Mouse (Mus musculus): ENCODE measurements around the gene Fdx1.

Gene Fdx1

DNA sequence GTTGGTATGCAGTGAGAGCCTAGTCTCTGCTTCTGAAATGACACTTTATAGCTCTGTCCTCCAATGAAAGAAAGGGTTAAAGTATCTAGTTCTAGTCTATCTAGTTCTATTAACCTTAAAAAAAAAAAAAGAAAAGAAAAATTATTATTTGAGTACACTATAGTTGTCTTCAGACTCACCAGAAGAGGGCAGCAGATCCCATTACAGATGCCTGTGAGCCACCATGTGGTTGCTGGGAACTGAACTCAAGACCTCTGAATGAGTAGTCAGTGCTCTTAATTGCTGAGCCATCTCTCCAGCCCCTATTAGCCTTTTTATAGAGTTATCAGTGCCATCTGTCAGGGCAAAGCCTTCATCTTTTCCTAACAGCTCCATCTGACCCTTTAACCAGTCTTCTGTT lies 3.0 kb upstream of the Fdx1 start:
- in situ Hi-C loops (cut with MboI; ENCODE audit: low sequenced_read_pairs) = loop anchor here (10.0 kb wide), 1 partner anchor 128 kb away; no protein-coding TSS in a partner anchor

DNA sequence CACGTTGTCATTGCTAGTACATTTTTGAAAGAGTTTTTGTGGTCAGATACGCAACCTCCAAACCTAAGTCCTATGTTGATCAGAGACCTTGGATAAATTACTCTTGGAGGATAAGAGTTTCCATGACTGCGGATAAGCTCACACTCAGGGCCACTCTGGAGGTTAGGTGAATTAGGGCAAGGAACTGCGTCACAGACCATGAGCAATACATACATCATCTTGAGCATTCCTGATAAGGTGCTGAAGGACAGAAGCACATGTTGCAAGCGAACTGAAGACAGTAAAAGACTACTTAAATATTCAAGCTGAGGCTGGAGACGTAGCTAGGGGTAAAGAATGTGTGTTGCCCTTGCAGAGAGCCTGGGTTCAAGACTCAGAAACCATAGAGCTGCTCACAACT lies 754 bp upstream of the Fdx1 start:
- in situ Hi-C loops (cut with MboI; ENCODE audit: low sequenced_read_pairs) = loop anchor here (10.0 kb wide), 1 partner anchor 131 kb away; no protein-coding TSS in a partner anchor

GRCm38 (mm10) chr9:51961190-51961909 lies 2.0 kb downstream of the Fdx1 start:
- in situ Hi-C loops (cut with MboI; ENCODE audit: low sequenced_read_pairs) = loop anchor here (10.0 kb wide), 1 partner anchor 133 kb away; no protein-coding TSS in a partner anchor

- in situ Hi-C loops (cut with MboI; ENCODE audit: low sequenced_read_pairs) = loop anchor here (10.0 kb wide), 1 partner anchor 134 kb away; no protein-coding TSS in a partner anchor
Measured at GRCm38 (mm10) chr9:51960331-51960730, 3.0 kb downstream of the Fdx1 start.

DNA sequence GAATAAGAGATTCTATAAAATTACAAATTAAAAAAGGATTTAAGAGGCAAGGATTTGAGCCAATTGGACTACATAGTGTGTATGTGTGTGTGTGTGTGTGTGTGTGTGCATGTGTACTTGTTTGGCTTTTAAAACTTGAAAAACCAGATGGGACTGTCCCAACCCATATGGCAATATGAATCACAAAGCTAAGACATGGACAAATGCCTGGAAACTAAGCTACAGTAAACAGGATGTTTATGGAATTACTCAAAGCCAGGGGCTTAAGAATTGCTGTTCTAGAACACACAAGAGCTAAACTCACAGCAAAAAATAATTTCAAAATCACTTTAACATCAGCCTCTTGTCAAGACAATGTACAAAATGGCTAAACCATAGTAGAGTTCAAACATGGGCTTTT lies 4.4 kb downstream of the Fdx1 start:
- in situ Hi-C loops (cut with MboI; ENCODE audit: low sequenced_read_pairs) = loop anchor here (10.0 kb wide), 1 partner anchor 624 kb away; no protein-coding TSS in a partner anchor

DNA sequence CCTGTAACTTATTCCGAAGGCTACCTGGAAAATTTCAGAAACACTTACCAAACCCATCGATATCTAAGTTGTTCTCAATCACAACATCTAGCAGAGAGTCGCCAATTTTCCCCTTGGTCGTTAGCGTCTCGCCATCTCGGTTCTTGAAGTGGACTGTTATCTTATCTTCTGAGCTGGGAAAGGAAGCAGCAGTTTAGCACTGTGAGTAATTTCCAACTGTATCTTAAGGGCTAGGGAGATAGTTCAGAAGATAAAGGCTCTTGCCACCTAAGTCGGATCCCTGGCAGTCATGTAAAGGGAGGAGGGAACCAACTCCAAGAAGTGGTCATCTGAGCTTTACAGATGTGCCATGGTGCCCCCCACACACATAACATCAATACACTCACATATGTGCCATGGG lies 6.3 kb downstream of the Fdx1 start:
- in situ Hi-C loops (cut with MboI; ENCODE audit: low sequenced_read_pairs) = loop anchor here (10.0 kb wide), 1 partner anchor 622 kb away; no protein-coding TSS in a partner anchor

GRCm38 (mm10) chr9:51956484-51956883 lies 6.9 kb downstream of the Fdx1 start:
- in situ Hi-C loops (cut with MboI; ENCODE audit: low sequenced_read_pairs) = loop anchor here (10.0 kb wide), 1 partner anchor 622 kb away; no protein-coding TSS in a partner anchor

DNA sequence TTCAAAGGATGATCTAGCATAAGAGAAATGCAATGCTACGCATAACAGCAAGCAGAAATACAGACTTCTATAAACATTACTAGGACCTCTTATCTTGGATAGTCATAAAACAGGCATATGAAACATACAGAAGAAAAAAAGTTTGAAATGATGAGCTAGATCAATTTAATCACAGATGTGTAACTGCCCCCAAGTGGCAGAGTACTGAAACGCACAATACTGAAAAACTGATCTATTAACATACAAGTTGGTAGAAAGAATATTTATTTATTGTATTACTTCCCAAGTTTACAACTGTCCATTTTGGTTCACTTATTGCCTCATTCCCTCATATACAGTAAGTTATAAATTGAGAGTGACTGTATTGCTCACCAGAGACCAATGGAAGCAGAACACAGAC lies 12.0 kb downstream of the Fdx1 start:
- in situ Hi-C loops (cut with MboI; ENCODE audit: low sequenced_read_pairs) = loop anchor here (10.0 kb wide), 1 partner anchor 617 kb away; no protein-coding TSS in a partner anchor

DNA sequence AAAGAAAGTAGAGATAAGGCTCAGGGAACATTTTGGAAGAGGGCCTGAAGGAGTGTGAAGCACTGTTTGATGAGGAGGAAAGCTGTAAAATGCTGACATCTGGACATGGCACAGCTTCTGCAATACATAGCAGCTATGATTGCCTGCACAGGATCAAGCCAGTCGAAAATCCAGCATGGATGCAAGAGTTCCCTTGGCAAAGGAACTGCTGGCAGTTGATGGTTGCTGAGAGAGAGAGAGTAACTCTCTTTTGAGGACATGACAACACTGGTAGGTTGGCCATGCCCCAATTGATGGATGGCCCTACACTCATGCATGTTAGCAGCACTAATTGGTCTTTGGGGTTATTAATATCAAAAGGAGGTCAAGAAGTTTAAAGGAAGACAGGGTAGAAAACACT lies 12.7 kb downstream of the Fdx1 start:
- in situ Hi-C loops (cut with MboI; ENCODE audit: low sequenced_read_pairs) = loop anchor here (10.0 kb wide), 1 partner anchor 616 kb away; no protein-coding TSS in a partner anchor

DNA sequence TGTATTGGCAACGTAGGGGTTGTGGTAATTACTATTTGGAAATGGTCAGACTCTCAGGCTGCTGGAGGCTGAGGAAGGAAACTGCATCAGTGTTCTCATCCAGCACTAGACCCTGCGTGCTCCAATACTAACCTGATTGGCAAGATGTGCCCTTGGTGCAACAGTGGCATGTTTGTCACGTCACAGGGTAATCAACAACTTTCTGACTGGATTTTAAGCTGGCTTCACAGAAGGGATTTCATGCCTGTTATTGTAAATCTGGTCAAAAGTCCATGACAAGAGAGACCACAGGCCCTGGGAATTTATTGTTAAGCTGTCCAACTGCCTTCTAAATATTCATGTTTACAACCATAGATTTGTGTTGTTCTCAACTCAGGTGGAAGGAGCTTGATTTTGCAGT lies 13.1 kb downstream of the Fdx1 start:
- in situ Hi-C loops (cut with MboI; ENCODE audit: low sequenced_read_pairs) = loop anchor here (10.0 kb wide), 1 partner anchor 615 kb away; no protein-coding TSS in a partner anchor

- in situ Hi-C loops (cut with MboI; ENCODE audit: low sequenced_read_pairs) = no loop called here
Measured at GRCm38 (mm10) chr9:51943934-51944333, 19.4 kb downstream of the Fdx1 start.

DNA sequence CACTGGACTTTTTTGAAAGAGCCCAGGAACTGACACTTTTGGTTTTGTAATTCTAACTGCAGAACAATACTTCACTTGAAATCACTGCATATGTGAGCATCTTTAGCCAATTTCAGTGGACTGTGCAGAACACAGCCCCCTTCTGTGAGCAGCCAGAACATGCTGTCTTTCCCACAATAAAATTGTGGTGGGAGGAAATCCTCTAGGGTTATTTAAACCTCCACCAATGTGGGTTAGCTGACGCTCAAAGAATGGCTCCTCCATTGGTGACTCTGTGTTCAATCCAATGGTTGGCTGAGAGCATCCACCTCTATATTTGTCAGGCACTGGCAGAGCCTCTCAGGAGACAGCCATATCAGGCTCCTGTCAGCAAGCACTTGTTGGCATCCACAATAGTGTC lies 28.7 kb downstream of the Fdx1 start:
- in situ Hi-C loops (cut with MboI; ENCODE audit: low sequenced_read_pairs) = no loop called here

DNA sequence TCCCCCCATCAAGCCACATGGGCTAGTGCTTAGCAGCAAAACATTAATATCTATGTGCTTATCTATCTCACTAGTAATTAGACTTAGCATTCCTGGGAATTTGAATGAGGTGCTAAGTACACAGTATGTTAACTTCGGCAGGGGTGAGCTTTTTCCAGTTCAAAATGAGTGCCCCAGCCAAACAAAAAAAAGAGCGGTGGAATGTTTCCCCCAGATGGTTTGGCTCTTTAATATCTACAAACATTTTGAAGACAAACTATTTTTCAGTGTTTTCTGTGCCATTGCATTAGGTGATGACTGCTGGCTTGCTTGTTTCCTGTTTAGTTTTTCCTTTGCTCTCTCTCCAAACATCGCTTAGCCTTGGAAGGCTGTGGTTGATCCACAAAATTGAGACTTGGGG lies 31.4 kb downstream of the Fdx1 start:
- in situ Hi-C loops (cut with MboI; ENCODE audit: low sequenced_read_pairs) = no loop called here

GRCm38 (mm10) chr9:51931054-51931690 lies 32.2 kb downstream of the Fdx1 start:
- in situ Hi-C loops (cut with MboI; ENCODE audit: low sequenced_read_pairs) = no loop called here

GRCm38 (mm10) chr9:51929972-51930371 lies 33.4 kb downstream of the Fdx1 start:
- in situ Hi-C loops (cut with MboI; ENCODE audit: low sequenced_read_pairs) = no loop called here

DNA sequence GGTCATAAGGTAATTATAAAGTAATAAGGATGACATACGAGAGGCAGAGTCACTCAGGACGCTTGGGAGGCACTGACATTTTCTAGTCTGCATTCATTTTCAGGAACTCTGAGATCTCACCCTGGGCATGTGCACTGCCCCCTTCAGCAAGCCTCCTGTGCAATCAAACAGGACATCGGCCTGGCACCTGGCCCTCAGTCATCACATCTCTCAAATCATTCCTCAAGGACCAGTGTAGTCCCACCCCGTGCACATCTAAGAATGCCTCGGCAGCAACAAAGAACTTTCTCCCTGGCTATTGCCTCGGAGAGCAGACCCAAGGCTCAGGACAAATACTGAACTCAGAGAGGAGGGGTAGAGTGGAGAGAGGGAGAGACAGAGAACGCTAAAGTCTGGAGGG lies 34.7 kb downstream of the Fdx1 start:
- in situ Hi-C loops (cut with MboI; ENCODE audit: low sequenced_read_pairs) = no loop called here

- in situ Hi-C loops (cut with MboI; ENCODE audit: low sequenced_read_pairs) = no loop called here
Measured at GRCm38 (mm10) chr9:51928116-51928515, 35.2 kb downstream of the Fdx1 start.

DNA sequence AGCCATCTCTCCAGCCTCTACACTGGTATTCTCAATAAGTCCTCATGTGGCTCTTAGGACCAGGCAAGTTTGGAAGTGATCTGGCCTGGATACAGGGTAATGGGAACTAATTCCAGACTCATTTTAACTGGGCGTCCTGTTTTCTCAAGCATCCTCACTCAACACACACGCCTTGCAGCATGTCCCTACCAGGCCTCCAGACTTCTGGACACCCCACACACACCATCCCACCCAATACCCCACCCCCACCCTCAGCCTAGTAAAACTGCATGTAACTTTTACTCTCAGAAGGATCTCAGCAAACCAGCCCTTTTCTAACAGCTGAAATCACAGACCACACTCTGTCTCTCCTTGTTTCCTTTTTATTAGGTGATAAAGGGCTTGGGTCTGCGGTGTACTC lies 35.7 kb downstream of the Fdx1 start:
- in situ Hi-C loops (cut with MboI; ENCODE audit: low sequenced_read_pairs) = no loop called here

DNA sequence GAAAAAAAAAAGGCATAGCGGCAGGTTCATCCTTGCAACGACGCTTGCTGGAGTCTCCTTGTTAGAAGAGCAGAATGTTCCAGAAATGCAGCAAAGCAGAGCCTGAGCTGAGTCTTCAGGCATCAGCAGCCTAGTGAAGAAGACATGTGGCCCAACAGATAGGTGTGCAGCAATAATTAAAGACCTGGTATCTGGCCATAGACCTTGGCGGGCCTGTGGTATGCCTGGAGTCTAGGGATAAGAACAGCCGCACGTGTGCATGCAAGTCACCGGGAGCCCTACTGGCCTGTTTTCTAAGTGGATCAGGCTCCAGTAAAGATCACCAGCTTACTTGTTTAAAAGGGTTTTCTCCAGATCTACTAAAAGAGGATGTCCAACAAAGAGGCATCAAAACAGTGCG lies 36.7 kb downstream of the Fdx1 start:
- in situ Hi-C loops (cut with MboI; ENCODE audit: low sequenced_read_pairs) = no loop called here

DNA sequence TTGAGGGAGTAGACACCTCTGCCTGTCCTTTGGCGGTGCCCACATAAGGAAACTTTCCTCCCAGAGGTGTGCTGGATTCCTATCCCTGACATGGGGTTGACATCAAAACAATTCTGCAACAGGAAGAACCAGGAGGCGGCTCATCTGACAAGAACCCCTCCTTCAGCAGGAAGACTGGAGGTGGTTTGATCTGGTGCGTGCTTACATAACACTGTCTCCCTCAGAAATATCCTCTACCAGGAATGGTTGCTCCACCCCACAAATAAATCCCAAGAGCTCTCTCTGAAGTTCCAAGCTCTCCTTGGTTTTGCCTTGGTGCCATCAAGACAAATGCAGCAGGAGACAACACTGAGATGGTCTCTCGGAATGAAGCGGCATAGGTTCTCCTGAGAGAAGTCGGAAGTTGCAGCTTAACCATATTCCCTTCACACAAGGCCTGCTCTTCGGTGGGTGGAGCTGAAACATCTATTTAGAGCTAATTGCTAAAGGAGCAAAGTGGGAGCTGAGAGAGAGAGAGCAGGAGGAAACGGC lies 38.7 kb downstream of the Fdx1 start:
- in situ Hi-C loops (cut with MboI; ENCODE audit: low sequenced_read_pairs) = no loop called here

DNA sequence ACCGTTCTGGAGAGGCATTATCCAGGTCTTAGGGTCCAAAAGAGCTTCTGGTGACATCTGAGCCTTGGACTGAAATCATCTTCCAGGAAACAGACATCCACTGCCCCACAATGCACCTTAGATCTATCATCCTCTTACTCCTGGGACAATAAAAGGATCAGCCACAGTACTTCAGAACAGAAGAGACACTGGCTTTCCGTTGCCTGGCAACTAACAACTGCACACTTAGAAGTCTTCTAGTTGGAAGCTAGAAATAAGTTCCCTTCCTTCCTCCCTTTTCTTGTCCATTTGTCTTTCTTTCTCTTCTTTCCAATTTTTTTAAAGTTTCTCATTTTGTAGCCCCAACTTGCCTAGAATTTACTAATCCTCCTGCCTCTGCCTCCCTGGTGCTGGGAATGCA lies 40.6 kb downstream of the Fdx1 start:
- in situ Hi-C loops (cut with MboI; ENCODE audit: low sequenced_read_pairs) = no loop called here

GRCm38 (mm10) chr9:51915580-51915979 lies 47.8 kb downstream of the Fdx1 start:
- in situ Hi-C loops (cut with MboI; ENCODE audit: low sequenced_read_pairs) = no loop called here
